In the genomic region with DNA sequence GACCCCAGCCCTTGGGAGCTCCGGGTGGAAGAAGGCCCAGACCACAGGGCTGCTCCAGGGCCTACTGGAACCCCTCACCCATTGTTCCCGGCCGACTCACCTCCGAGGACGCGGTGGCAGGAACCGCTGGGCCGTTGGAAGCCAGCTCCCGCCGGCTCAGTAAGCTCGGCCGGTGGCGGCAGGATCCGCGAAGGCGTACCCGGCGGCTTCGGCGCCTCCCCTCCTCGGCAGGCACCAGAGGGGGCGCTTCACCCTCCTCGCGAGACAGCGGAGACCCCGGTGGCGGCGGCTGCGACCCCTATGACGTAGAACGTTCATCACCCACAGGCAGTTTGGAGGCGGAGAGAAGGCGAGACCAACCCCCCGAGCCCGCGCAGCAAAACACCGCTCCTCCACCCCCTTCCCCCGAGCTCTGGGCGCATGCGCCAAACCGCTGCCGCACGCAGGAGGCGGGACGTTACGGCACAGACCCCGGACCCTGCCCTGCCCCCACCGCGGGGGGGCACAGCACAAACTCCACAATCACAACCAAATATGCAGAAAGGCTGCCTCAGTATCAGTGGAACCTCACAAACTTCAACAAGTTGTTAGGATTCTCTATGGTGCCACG, we compare ENCODE assay signal across 1 mouse cellular context.
TF ChIP-seq lines count a peak whose summit lies in the region.

No protein-coding gene starts in this region.

TF ChIP-seq in MEL, 35 proteins besides CTCF, POLR2A, EP300 and RAD21 (continued from another document):
- TF ChIP-seq E2F4 (IDR thresholded peaks at IDR 0.05; ENCODE audit: borderline replicate concordance, low read depth, low read length) (peak; percentile 43; the same call in 1 of the 2 replicates), BHLHE40 (IDR thresholded peaks at IDR 0.05; ENCODE audit: borderline replicate concordance, low read depth, low read length) (peak; percentile 44; the same call in 1 of the 2 replicates), ZMIZ1 (IDR thresholded peaks at IDR 0.05; ENCODE audit: low read depth, low read length) (no peak), TCF12 (IDR thresholded peaks at IDR 0.05; ENCODE audit: low read depth, low read length) (peak; percentile 37; the same call in 1 of the 2 replicates), CHD2 (IDR thresholded peaks at IDR 0.05; ENCODE audit: low read length) (peak; percentile 62), MAX (IDR thresholded peaks at IDR 0.05; ENCODE audit: low read length) (no peak), MYC (IDR thresholded peaks at IDR 0.05; ENCODE audit: low read depth, low read length) (peak; percentile 48; the same call in 1 of the 2 replicates), ETS1 (IDR thresholded peaks at IDR 0.05; ENCODE audit: low read depth, low read length) (peak; percentile 46), NELFE (IDR thresholded peaks at IDR 0.05; ENCODE audit: low read depth, low read length) (peak; percentile 49), TAL1 (IDR thresholded peaks at IDR 0.05; ENCODE audit: low read length) (no peak), HCFC1 (IDR thresholded peaks at IDR 0.05; ENCODE audit: low read depth, low read length) (peak; percentile 72; the same call in 1 of the 2 replicates)
